Mouse (Mus musculus) brown adipose tissue, adult 24 weeks (tissue): ENCODE results near the gene Cdkn2a. TPM values are rescaled to one million over a fixed set of nuclear protein-coding genes. Genes with fewer than 3 reads are reported as not detected.
A peak's percentile ranks its signal among the peaks of the same experiment; 100 is the strongest.

Source experiments
- H3K27ac ChIP-seq: fragments of 200-500 bp; replicated peaks from 2 replicates; pipeline ENCODE4 v1.5.1; 2012; ENCODE audit warnings: low read depth, mild to moderate bottlenecking, low read length
- H3K4me1 ChIP-seq: fragments of 200-500 bp; 2 replicates; pipeline ENCODE4 v1.6.1; 2012; ENCODE audit warnings: low read length, mixed read lengths; ENCODE audit not compliant: control insufficient read depth, insufficient read depth, insufficient read length
- H3K4me3 ChIP-seq: fragments of 200-500 bp; 2 replicates; pipeline ENCODE4 v1.5.1; 2012; ENCODE audit warnings: low read depth, mild to moderate bottlenecking, low read length, moderate library complexity; ENCODE audit not compliant: insufficient read depth
- polyA plus RNA-seq: library from polyadenylated mRNA; stranded (reverse); fragments of >200 nt; gene quantifications from 2 replicates; pipeline ENCODE4 v1.2.4, GENCODE M21; 2012; ENCODE audit not compliant: missing spikeins, insufficient read depth, insufficient read length

The Cdkn2a gene
- polyA plus RNA-seq = not detected in 2 replicates

DNA sequence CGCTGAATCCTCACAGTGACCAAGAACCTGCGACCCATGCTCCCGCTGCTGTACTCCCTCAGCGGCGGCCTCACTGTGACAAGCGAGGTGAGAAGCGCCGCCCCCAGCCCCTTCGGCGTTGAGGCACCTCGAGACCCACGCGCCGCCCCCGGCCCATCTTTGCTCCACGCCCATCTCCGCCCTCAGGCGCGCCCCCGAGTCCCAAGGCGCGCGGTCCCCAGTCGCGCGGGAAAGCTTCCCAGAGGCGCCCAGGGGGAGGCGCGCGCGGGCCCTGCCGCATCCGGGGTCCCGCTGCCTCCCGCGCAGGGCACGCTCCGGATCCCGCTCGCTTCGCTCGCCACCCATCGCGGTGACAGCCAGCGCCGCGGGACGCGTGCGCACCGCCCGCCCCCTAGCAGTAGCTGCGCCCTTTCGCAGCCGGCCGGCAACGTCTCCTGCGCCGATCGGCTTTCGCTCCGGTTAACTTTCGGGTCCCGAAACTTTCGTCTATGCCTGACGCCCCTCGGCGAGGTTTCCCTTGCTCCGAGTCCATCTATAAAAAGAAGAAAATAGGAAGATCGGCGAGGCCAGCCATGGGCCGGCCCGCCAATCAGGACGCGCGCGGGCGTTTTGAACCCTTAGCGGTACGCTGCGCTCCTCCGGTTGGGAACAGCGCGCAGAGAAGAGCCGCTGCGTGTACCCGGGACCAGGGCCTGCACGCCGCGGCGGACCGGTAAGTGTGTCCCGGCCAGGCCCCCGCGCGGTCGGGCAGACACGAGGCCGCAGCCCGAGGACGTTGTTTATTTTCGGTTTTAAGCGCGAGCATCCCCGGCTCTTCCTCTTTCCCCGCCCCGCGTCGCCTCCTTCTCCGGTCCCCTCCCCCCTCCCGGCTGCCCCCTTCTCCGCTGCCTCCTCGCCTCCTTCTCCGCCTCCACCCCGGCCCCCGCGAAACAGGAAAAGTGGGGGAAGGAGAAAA, at the start of gene Cdkn2a:
Gene Cdkn2a, minus strand, starts transcription at position 168 of the 955 bp plus-strand sequence.
- H3K27ac ChIP-seq = no peak within 1 kb of the TSS
- no peaks in the 10 kb centered on the region for H3K4me1 ChIP-seq
- peak within 1 kb of the TSS; percentile 97 for H3K4me3 ChIP-seq

DNA sequence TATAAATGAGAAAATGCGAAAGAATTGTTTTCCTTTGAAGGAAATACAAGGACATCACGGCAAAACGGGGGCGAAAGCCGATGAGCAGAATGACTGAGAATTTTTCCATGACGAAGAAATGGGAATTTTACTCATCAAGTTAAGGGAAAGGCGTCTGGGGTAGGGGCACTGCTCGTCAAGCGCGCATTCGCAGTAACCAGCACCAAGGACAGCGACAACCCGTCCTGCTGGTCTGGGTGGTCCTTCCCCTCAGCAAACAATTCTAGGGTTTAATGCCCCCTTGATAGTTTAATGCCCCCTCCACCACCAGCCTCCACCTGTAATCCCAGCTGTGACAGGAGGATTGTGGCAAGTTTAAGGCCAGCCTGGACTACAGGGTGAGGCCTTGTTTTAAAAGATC, 19.0 kb upstream of the Cdkn2a start:
- no peaks in the 10 kb centered on the region for H3K4me1 ChIP-seq

DNA sequence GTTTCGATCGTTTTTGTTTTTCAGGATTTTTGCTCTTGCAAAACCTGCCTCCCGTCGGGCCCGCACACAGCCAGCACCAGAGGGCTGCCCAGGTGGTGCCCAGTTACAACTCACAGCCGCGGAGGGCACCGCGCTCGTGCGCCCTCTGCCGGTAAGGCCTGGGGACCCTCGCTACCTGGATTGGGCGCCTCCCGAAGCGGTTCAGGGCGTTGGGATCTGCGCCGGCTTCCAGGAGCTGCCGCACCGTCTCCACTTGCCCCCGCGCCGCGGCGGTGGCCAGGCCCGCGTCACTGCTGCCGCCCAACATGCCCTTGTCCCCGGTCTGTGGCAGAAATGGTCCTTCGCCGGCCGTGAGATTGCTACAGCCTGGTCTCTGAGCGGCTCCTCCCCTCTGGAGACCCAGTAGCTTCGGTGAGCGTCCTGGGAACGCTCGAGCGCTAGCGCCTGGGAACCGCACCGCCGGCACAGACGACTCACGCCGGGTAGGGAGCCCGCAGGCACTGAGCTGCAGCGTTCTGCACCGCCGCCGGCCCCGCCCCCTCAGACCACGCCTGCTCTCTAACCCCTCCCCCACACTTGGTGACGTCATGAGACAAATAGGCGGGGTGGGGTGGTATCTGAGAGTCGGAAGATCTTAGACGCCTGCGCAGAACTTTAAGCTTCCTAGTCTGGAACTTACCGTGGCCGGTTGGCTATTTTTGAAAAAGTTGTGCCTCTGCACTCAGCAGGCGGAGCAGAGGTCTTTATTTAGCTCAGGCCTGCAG, 16.2 kb upstream of the Cdkn2a start, which contains the start of gene Cdkn2b:
Gene Cdkn2b, minus strand, starts transcription at position 549 of the 764 bp plus-strand sequence.
- Histone ChIP-seq H3K4me3 (peak within 1 kb of the TSS; percentile 79), H3K27ac (peak within 1 kb of the TSS; percentile 40; the same call in 1 of the 2 replicates), H3K4me1 (no peaks in the 10 kb centered on the region)

More for the DNA sequence above, 19.0 kb upstream of the Cdkn2a start:
- Histone ChIP-seq H3K27ac (no peak overlapping the region), H3K4me3 (no peak overlapping the region)

DNA sequence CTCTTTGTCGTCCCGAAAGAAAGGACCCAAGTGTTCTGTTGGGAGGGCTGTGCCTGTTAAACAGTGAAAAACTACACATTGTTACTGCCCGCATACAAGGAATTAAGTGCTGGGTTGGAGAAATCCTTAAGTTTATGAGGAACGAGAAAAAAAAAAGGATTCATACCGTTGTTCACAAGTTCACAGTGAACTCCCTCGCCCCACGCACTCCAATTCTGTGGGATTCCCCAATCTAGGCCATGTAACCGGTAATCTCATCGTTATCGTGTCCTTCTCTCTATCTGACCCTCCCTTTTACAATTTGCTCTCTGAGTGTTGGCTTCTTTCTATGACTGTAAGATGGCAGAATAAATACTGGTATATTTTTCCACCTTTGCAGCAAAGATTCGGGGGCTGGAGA, 15.5 kb upstream of the Cdkn2a start:
- H3K4me1 ChIP-seq = no peaks in the 10 kb centered on the region
- H3K4me3 ChIP-seq = peak overlapping the region; percentile 79
- no peak overlapping the region for H3K27ac ChIP-seq

DNA sequence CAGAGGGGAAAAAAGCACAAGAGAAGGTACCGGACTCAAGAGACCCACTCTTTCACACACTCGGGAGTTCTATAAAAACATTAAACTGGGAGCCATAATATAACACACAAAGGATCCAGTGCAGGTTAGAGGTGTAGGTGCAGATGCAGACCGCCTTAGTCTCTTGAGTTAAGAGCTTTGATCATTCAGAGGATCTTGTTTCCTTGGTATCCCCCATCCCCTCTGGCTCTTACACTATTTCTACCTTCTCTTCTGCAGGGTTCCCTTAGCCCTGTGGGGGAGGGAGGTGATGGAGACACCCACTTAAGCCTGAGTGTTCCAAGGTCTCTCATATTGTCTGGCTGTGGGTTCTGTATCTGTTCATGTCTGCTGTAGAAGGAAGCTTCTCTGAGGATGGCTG, 13.5 kb upstream of the Cdkn2a start:
- Histone ChIP-seq H3K4me3 (no peak overlapping the region), H3K4me1 (no peaks in the 10 kb centered on the region), H3K27ac (no peak overlapping the region)

DNA sequence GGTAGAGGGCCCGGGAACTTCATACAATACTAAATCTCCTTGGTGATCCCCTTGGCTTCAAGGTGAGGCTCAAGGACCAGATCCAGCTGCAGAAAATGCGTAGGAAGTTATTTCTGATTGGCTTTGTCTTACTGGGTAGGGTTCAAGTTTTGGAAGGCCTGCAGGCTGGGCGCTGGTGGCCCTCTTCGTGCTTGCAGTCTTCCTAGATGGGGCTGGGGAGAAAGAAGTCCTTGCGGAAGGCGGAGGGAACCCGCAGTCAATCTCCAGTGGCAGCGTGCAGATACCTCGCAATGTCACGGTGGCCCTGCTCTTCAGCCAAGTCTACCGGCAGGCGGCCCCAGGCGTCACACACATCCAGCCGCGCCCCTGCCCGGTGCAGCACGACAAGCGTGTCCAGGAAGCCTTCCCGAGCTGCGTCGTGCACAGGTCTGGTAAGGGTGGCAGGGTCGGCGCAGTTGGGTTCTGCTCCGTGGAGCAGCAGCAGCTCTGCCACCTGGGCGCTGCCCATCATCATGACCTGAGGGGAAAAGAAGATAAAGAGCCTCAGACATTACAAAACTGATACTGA, 12.4 kb upstream of the Cdkn2a start:
- no peaks in the 10 kb centered on the region for H3K4me1 ChIP-seq
- no peak overlapping the region for H3K27ac ChIP-seq
- H3K4me3 ChIP-seq = no peak overlapping the region

DNA sequence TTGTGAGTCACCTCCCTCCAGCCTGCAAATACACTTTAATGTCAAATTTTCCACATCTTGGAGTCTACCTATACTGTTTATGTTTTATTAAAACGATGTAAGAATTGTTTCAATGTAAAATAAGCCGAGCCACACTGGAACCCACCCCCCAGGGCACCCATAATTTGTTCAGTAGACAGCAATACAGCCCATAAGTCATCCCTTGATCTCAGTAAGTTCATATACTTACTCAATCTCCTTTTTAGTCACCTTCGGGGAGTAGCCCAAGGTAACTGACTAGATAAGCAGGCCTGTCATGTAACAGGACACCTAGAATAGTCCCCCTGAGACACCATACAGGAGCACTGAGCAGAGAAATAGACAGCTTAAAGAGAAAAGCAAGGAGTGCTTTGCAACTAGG, 11.2 kb upstream of the Cdkn2a start:
- H3K4me1 ChIP-seq = no peaks in the 10 kb centered on the region
- no peak overlapping the region for H3K27ac ChIP-seq
- no peak overlapping the region for H3K4me3 ChIP-seq

DNA sequence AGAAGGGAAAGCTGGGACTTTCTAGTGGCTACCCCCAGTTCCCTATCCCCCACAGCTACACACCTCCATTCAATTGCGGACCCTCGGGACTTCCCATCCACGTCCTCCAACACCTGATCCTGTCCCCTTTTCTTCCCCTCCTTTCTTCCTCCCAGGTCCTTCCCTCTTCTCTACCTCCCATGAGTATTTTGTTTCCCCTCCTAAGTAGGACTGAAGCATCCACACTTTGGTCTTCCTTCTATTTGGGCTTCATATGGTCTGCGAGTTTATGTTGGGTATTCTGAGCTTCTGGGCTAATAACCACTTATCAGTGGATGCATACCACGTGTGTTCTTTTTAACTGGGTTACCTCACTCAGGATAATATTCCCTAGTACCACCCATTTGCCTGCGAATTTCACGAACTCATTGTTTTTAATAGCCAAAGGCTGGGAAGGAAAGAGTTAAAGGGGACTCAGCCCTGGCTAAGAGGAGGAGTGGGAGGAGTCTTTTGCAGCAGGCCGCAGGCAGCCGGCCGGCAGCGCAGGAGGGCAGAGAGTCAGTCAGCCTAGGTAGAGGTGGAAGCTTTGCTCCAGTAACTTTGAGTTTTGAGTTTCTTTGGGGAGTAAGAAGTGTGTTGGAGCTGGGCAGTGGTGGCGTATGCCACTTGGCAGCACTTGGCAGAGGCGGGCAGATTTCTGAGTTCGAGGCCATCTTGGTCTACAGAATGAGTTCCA, 9.0 kb upstream of the Cdkn2a start:
- Histone ChIP-seq H3K4me3 (no peak overlapping the region), H3K4me1 (no peaks in the 10 kb centered on the region), H3K27ac (no peak overlapping the region)

DNA sequence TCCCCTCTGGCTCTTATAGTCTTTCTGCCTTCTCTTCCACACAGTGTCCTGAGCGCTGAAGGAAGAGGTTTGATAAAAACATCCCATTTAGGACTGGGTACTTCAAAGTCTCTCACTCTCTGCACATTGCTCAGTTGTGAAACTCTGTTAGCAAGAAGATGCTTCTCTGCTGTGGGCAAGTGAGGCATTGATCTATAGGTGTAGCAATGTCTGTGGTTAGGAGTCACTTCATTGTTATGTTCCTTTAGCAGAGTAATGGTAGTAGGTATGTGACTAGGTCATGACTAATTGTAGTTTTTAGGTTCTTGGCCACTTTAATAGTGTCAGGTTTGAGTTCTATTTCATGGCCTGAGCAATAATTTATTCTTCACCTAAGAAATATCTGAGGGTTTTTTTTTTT, 7.7 kb upstream of the Cdkn2a start:
- no peaks in the 10 kb centered on the region for H3K4me1 ChIP-seq
- no peak overlapping the region for H3K27ac ChIP-seq

DNA sequence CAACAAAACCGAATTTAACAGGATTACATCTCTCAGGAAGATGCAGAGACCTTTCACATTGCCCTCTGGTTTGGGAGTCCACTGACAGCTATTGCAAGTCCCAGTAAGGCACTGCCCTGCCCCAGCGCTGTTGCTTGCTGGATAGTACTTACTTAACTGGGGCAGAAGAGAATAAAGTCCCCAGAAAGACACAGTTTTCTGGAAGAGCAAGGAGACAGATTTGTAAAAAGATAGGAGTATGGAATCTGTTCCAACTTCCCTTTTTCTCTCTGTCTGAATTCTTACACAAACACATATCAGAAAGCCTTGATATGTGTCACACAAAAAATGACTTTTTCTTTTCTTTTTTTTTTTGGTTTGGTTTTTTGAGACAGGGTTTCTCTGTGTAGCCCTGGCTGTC, 5.3 kb upstream of the Cdkn2a start:
- Histone ChIP-seq H3K27ac (no peak overlapping the region), H3K4me3 (no peak overlapping the region), H3K4me1 (no peaks in the 10 kb centered on the region)

More for the DNA sequence above, 7.7 kb upstream of the Cdkn2a start:
- no peak overlapping the region for H3K4me3 ChIP-seq

DNA sequence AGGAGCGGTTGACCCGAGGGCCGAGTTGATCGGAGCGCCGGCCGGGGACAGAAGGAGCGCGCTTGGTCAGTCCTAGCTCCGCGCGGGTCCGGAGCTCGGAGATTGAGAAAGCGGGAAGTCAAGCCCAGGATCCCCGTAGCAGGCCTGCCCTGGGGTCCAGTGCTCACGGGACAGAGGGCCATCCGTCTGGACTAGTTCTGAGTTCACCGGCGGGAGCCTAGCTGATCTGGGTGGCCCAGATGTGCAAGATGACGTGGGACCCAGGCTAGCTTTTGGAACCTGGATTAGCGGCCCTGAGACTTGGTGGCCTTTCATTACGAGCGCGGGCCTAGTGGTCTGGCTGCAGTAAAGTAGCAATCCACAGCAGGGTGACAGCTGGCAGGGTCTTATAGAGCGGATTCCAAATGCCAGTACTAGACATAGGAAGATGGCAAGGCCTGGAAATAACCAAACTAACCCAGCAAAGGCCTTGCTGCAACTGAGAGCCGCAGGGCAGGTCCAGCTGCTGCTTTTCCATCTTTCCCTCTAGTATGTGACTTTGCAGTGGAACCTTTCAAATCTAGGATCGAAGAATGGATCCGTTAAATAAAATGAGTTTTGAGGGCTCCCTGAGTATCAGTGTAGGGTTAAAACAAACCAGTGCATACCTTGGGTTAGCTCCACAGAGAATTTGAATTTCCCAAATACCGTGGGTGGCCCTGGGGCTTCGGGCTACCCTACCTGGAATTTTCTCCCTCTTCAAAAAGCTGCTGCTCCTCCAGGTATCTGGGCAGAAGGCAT, 1.2 kb upstream of the Cdkn2a start:
- Histone ChIP-seq H3K4me3 (peak overlapping the region; percentile 97), H3K4me1 (no peaks in the 10 kb centered on the region), H3K27ac (no peak overlapping the region)

DNA sequence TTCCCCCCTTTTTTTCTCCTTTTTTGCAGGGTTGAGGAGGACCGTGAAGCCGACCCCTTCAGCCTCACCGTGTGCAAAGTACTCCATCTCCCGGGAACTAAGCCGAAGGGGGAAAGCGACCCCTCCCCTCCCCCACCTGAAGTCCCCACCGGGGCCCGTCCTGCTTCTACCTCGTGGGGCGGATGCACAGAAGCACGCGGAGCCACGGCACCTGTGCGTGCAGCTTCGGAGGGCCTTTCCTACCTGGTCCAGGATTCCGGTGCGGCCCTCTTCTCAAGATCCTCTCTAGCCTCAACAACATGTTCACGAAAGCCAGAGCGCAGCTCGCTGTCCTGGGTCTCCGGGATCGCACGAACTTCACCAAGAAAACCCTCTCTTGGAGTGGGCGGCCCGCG, 365 bp downstream of the Cdkn2a start:
- peak overlapping the region; percentile 97 for H3K4me3 ChIP-seq
- no peaks in the 10 kb centered on the region for H3K4me1 ChIP-seq
- H3K27ac ChIP-seq = no peak overlapping the region

DNA sequence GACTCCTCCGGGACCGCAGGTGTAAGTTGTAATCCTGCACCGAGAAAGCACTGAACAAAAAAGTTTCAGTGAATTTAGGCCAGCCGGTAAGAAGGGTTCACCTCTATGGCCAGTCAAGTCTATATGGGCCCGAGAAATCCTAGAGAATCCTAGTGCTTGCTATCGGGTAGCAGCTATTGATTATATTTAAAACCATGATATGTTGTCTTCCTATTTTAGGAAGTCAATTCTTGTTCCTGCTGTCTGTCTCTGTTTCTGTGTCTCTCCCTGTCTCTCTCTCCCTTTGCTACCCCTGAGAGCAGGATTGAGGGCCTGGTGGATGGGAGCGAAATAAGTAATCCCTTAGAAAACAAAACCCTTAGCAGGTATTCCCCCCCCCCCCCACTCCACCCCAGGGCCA, 937 bp downstream of the Cdkn2a start:
- H3K27ac ChIP-seq = no peak overlapping the region
- H3K4me1 ChIP-seq = no peaks in the 10 kb centered on the region
- H3K4me3 ChIP-seq = no peak overlapping the region

DNA sequence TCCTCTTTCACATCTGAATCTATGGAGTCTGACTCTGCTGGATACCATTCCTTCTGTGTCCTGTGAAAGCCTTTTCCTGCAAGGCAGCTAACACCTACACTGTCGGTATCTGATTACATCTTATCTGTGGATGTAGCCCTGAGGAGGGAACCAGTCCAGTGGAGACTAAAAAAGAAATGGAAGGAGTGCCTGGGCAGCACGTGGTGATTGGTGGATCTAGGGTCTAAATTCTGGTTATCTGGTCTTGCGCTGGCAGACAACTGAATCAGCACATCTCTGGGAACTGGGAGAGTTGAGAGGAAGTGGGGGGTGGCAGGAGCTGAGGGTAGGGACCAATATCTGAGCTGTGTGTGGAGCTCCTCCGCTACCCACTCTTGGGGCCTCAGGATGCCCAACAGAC, 5.4 kb downstream of the Cdkn2a start:
- no peaks in the 10 kb centered on the region for H3K4me1 ChIP-seq
- H3K4me3 ChIP-seq = no peak overlapping the region
- no peak overlapping the region for H3K27ac ChIP-seq
